Mouse (Mus musculus): Measurements from ENCODE around the gene Scgb2b20. TPM values are rescaled to one million over a fixed set of nuclear protein-coding genes. Genes with fewer than 3 reads are reported as not detected.
"Not testable (repeated sequence)": the region's sequence is repeated elsewhere in the genome, so short reads cannot be mapped to it uniquely, and the experiment has no call there.

Scgb2b20 gene
- not detected for total RNA-seq (2021)

DNA sequence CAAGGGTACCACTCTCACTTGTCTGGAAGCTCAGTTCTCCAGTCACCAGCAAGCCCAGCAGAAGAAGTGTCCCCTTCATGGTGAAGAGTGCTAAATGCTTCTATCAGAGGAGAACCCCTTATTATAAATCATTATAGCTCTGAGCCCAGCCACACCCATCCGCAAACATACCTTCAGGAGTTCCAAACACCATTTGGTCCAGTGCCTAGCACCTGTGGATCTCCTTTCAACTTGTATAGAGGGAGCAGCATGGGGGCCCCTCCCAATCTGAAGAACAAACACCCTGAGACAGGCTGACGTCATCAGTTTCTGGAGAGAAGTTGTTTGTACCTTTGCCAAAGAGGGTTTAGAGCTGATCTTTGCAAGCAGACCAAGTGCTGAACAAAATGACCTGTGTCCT, at the start of gene Scgb2b20:
Scgb2b20 (minus strand) TSS at position 101 of the 400 bp plus-strand sequence.
- intact Hi-C loops (cut with DNase I); DNase-seq: not testable (repeated sequence)

- intact Hi-C loops (cut with DNase I); DNase-seq: not testable (repeated sequence)
These were observed 43.6 kb upstream of the Scgb2b20 start for GRCm38 (mm10) chr7:33409681-33410080.

DNA sequence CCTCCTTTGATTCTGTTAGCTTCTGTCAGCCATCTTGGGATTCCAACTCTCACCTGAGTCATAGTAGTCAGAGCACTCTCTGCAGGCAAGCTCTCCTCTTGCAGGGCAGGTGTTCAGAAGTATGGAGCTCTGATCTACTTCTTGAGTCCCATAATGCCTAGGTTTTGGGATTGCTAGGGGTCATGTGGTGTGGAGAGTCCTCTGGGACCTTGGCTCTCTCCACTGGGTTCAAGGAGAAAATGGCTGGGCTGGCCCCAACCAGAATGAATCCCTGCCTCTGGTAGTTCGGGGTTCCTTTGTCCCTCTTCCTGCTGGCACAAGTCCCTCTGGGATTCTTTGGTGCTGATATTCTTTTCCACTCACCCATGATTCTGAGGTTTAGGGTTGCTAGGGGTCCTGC, 35.5 kb upstream of the Scgb2b20 start:
- no peak for DNase-seq
- intact Hi-C loops (cut with DNase I) = no loop called here

DNA sequence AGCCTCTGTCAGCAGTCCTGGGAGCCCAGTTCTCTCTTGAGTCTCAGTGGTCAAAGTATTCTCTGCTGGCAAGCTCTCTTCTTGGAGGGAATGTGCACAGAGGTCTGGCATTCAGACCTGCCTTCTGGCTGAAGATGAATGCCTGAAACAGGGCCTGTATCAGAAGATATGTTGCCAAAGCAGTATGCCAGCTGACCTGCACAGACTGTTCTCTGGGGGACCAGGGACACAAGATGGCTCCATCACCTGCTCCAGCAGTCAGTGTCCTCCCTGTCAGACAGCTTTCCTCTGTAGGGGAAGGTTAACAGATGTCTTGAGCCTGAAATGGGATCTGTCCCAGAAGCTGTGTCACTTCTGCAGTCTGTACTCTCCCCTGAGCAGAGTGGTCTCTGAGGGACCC, 33.6 kb upstream of the Scgb2b20 start:
- DNase-seq; intact Hi-C loops (cut with DNase I): not testable (repeated sequence)

DNA sequence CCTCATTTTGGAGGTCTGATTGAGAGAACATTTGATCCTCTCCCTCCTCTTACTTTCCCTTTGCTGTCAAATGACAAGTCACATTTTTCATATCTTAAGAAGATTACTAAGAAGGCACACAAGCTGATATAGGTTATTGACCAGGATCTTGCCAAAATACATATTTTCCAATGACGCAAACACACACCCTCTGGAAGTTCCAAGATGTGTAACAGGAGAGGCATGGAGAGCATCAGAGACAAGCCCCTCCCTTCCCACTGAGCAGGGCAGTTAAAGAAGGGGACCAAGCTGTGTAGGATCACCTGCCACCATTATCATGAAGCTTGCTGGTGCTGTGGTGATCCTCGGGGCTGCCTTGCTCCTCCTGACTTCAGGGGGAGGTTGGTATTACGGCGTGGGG, 6.8 kb upstream of the Scgb2b20 start, which contains the start of gene Scgb1b20:
Scgb1b20 (plus strand) TSS at position 301 of the 400 bp plus-strand sequence.
- DNase-seq; intact Hi-C loops (cut with DNase I): not testable (repeated sequence)

Other genes with a start within 250 kb of the Scgb2b20 start
- gene Scgb2b18, start 192.5 kb downstream of the Scgb2b20 start, total RNA-seq (2021) = not detected
- not detected for gene Scgb1b18, start 180.8 kb downstream of the Scgb2b20 start, total RNA-seq (2021)
- not detected for gene Scgb2b19, start 86.0 kb downstream of the Scgb2b20 start, total RNA-seq (2021)
- gene Scgb1b19, start 79.0 kb downstream of the Scgb2b20 start, total RNA-seq (2021) = not detected
- not detected for gene Scgb1b20, start 6.9 kb upstream of the Scgb2b20 start, total RNA-seq (2021)
- gene Scgb2b21, start 154.1 kb upstream of the Scgb2b20 start, total RNA-seq (2021) = not detected